32 mouse cellular contexts compared by ENCODE assay signal in the genomic region with DNA sequence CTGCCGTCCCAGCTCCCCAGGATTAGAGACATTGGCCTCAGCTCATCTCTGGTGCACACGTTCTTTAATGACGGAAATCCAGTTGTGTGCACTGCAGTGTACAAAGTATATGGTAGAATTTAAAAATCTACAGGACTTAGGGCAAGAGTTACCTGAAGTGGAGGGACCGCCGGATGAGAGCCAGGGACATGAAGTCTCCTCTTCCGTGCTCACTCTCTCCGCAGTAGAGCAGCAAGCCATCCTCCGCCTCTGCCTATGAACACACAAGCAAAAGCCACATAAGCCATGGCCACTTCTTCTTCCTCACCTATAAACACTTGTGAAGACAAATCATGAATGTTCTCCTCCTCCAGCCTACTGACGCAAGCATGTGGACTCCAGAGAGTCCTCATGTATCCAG.
"Had no signal": no experiment of that assay in that cellular context is flagged by ENCODE, and none has a peak within 500 bp of the region (broad histone marks: within the 10 kb centered on the region; RNA-seq: fewer than 3 reads in every experiment).

No protein-coding gene starts in this region.

- H3K9ac ChIP-seq: limb, embryonic 12.5 days; limb, embryonic 13.5 days; limb, embryonic 15.5 days; liver, embryonic 12.5 days; liver, embryonic 13.5 days; liver, embryonic 14.5 days; liver, embryonic 15.5 days; liver, postnatal 0 days; lung, embryonic 14.5 days; lung, embryonic 15.5 days; midbrain, embryonic 12.5 days; midbrain, embryonic 13.5 days; midbrain, embryonic 15.5 days; neural tube, embryonic 12.5 days had no signal

- DNase-seq: left cerebral cortex, postnatal 4 days; liver; liver, embryonic 13.5 days; liver, postnatal 0 days; lung, adult 18-20 months; lung, adult 2 months; lung, embryonic 14.5 days; lung, postnatal 10 days; lung, postnatal 14 days; lung, postnatal 36 days; lung, postnatal 4 days; midbrain, embryonic 14.5 days had no signal

- ATAC-seq: liver, embryonic 12.5 days; liver, postnatal 0 days; lung, postnatal 0 days; midbrain, embryonic 13.5 days; midbrain, embryonic 15.5 days; midbrain, embryonic 16.5 days had no signal

- H3K9me3 ChIP-seq: limb, embryonic 10.5 days; limb, embryonic 15.5 days; liver, embryonic 12.5 days; liver, embryonic 15.5 days; midbrain, embryonic 12.5 days had no signal

- H3K4me3 ChIP-seq: limb, embryonic 10.5 days; limb, embryonic 12.5 days; limb, embryonic 13.5 days; limb, embryonic 15.5 days; liver, embryonic 12.5 days; liver, embryonic 13.5 days; liver, embryonic 15.5 days; lung, embryonic 15.5 days; megakaryocyte, embryonic 14.5 days; midbrain, embryonic 10.5 days; midbrain, embryonic 12.5 days; midbrain, embryonic 13.5 days; midbrain, embryonic 15.5 days; myocyte; neural tube, embryonic 12.5 days had no signal

- H3K4me1 ChIP-seq: limb, embryonic 10.5 days; limb, embryonic 12.5 days; limb, embryonic 13.5 days; limb, embryonic 15.5 days; liver, embryonic 12.5 days; liver, embryonic 13.5 days; liver, embryonic 15.5 days; lung, embryonic 15.5 days; megakaryocyte, embryonic 14.5 days; midbrain, embryonic 10.5 days; midbrain, embryonic 12.5 days; midbrain, embryonic 13.5 days; midbrain, embryonic 15.5 days; neural tube, embryonic 12.5 days had no signal

- H3K27me3 ChIP-seq: limb, embryonic 12.5 days; limb, embryonic 13.5 days; limb, embryonic 15.5 days; liver, embryonic 13.5 days; liver, embryonic 15.5 days; lung, embryonic 15.5 days; midbrain, embryonic 12.5 days; midbrain, embryonic 13.5 days; midbrain, embryonic 15.5 days; neural tube, embryonic 12.5 days had no signal

- H3K36me3 ChIP-seq: liver, embryonic 12.5 days; liver, embryonic 13.5 days; liver, embryonic 15.5 days; midbrain, embryonic 12.5 days; midbrain, embryonic 15.5 days; neural tube, embryonic 12.5 days had no signal

- H3K27ac ChIP-seq: limb, embryonic 10.5 days; limb, embryonic 12.5 days; limb, embryonic 13.5 days; limb, embryonic 15.5 days; liver, embryonic 12.5 days; liver, embryonic 13.5 days; liver, embryonic 14.5 days; liver, embryonic 15.5 days; lung, embryonic 15.5 days; macrophage; midbrain, embryonic 10.5 days; midbrain, embryonic 12.5 days; midbrain, embryonic 13.5 days; midbrain, embryonic 15.5 days; neural tube, embryonic 12.5 days had no signal

- H3K4me2 ChIP-seq: limb, embryonic 12.5 days; limb, embryonic 13.5 days; limb, embryonic 15.5 days; liver, embryonic 11.5 days; liver, embryonic 12.5 days; liver, embryonic 13.5 days; liver, embryonic 15.5 days; lung, embryonic 14.5 days; lung, embryonic 15.5 days; midbrain, embryonic 11.5 days; midbrain, embryonic 12.5 days; midbrain, embryonic 13.5 days; midbrain, embryonic 15.5 days; neural tube, embryonic 12.5 days had no signal
